Mouse (Mus musculus) midbrain, postnatal 0 days (tissue): Measurements from ENCODE around the gene Pard3b. TPM values are rescaled to one million over a fixed set of nuclear protein-coding genes. Genes with fewer than 3 reads are reported as not detected.

Experiments
- ATAC-seq: fragments of 200-750 bp; cut with Nextera tagmentation; 2 replicates; pipeline ENCODE4 v1.8.0; 2017; ENCODE audit warnings: moderate number of reproducible peaks, mild to moderate bottlenecking, moderate TSS enrichment, moderate library complexity; ENCODE audit not compliant: low FRiP score
- DNase-seq: peaks from one replicate; pipeline ENCODE4 v3.0.0-alpha.2; 2015; ENCODE audit warnings: low spot score
- H3K27ac ChIP-seq: fragments of 300-500 bp; sonication (generic); 2 replicates; pipeline ENCODE4 v1.5.1; 2014; ENCODE audit warnings: low read depth, mild to moderate bottlenecking, low read length, mixed read lengths
- H3K27me3 ChIP-seq: fragments of 300-500 bp; sonication (generic); 2 replicates; pipeline ENCODE4 v1.6.1; 2014; ENCODE audit warnings: low read length, control low read depth, mixed read lengths; ENCODE audit not compliant: insufficient read depth
- H3K36me3 ChIP-seq: fragments of 300-500 bp; sonication (generic); 2 replicates; pipeline ENCODE4 v1.6.1; 2014; ENCODE audit warnings: low read length, control low read depth, mixed read lengths; ENCODE audit not compliant: insufficient read depth
- H3K4me1 ChIP-seq: fragments of 300-500 bp; sonication (generic); 2 replicates; pipeline ENCODE4 v1.6.1; 2014; ENCODE audit warnings: mild to moderate bottlenecking, control low read depth, antibody characterized with exemption, low read length, mixed read lengths; ENCODE audit not compliant: insufficient read depth
- H3K4me2 ChIP-seq: fragments of 300-500 bp; sonication (generic); 2 replicates; pipeline ENCODE4 v1.6.1; 2014; ENCODE audit warnings: low read depth, mild to moderate bottlenecking, low read length, mixed read lengths; ENCODE audit not compliant: poor library complexity, severe bottlenecking
- H3K4me3 ChIP-seq: fragments of 300-500 bp; sonication (generic); 2 replicates; pipeline ENCODE4 v1.5.1; 2014; ENCODE audit warnings: low read depth, mild to moderate bottlenecking, low read length, moderate library complexity
- H3K9ac ChIP-seq: fragments of 300-500 bp; sonication (generic); replicated peaks from 2 replicates; pipeline ENCODE4 v1.6.1; 2014; ENCODE audit warnings: mild to moderate bottlenecking, low read length, moderate library complexity, mixed read lengths; ENCODE audit not compliant: poor library complexity, severe bottlenecking
- H3K9me3 ChIP-seq: fragments of 300-500 bp; sonication (generic); 2 replicates; pipeline ENCODE4 v1.6.1; 2016; ENCODE audit warnings: low read length, control low read depth
- CTCF ChIP-seq: IDR thresholded peaks from 2 replicates; pipeline ENCODE4 v1.5.1; 2016; ENCODE audit warnings: antibody characterized with exemption, mild to moderate bottlenecking
- WGBS: fragments of 180-500 bp; shearing (Covaris S2); extraction: QIAGEN DNeasy Blood & Tissue Kit; methylation state at CpG from one replicate; pipeline ENCODE4 v1.1.7; 2014; 5-methylcytosine and 5-hydroxymethylcytosine counted together
- polyA plus RNA-seq: library from polyadenylated mRNA; unstranded; fragments of >200 nt; fragmentation: Nextera tagmentation; extraction: Ambion mirVana; gene quantifications from 2 replicates; pipeline ENCODE4 v1.2.1, GENCODE M21; 2015
- total RNA-seq: library from RNA; depleted of rRNA; stranded (reverse); fragments of >200 nt; gene quantifications from 2 replicates; pipeline ENCODE4 v1.2.3, GENCODE M21; 2014

The Pard3b gene
- total and polyA plus RNA-seq, 2 experiments from 2014 or later, result 5.3 to 7.0 TPM

- TF ChIP-seq CTCF, result no peak
- no peak overlapping the region for H3K4me3 ChIP-seq
- no peaks in the 10 kb centered on the region for H3K27me3 ChIP-seq
- H3K9ac ChIP-seq, result no peak overlapping the region
- 38% methylated on average over 1 of the region's 1 CpGs for WGBS
- H3K36me3 ChIP-seq, result no peaks in the 10 kb centered on the region
- no peak overlapping the region for H3K27ac ChIP-seq
- DNase-seq (no peak), ATAC-seq (no peak)
- H3K4me1 ChIP-seq, result no peaks in the 10 kb centered on the region
- H3K9me3 ChIP-seq, result no peaks in the 10 kb centered on the region
- no peak overlapping the region for H3K4me2 ChIP-seq
These were observed 552.2 kb downstream of the Pard3b start for GRCm38 (mm10) chr1:62190786-62191185.

GRCm38 (mm10) chr1:62197515-62197914, 558.9 kb downstream of the Pard3b start:
- no peaks in the 10 kb centered on the region for H3K27me3 ChIP-seq
- H3K4me2 ChIP-seq, result no peak overlapping the region
- no peak overlapping the region for H3K9ac ChIP-seq
- H3K27ac ChIP-seq, result no peak overlapping the region
- no peak for ATAC-seq
- TF ChIP-seq CTCF, result no peak
- 66% methylated on average over 8 of the region's 8 CpGs for WGBS
- H3K36me3 ChIP-seq, result no peaks in the 10 kb centered on the region
- H3K4me1 ChIP-seq, result no peaks in the 10 kb centered on the region
- no peak overlapping the region for H3K4me3 ChIP-seq
- H3K9me3 ChIP-seq, result no peaks in the 10 kb centered on the region
- DNase-seq, result no peak

- Histone ChIP-seq H3K4me2 (no peak overlapping the region), H3K27ac (no peak overlapping the region), H3K27me3 (no peaks in the 10 kb centered on the region), H3K4me3 (no peak overlapping the region), H3K36me3 (no peaks in the 10 kb centered on the region), H3K9me3 (no peaks in the 10 kb centered on the region), H3K4me1 (no peaks in the 10 kb centered on the region), H3K9ac (no peak overlapping the region)
- 83% methylated on average over 1 of the region's 1 CpGs for WGBS
- no peak for TF ChIP-seq CTCF
- ATAC-seq (no peak), DNase-seq (no peak)
These were observed 562.3 kb downstream of the Pard3b start for GRCm38 (mm10) chr1:62200919-62201318.

- H3K4me1 ChIP-seq, result no peaks in the 10 kb centered on the region
- H3K36me3 ChIP-seq, result no peaks in the 10 kb centered on the region
- H3K4me3 ChIP-seq, result no peak overlapping the region
- no peak overlapping the region for H3K9ac ChIP-seq
- TF ChIP-seq CTCF, result no peak
- DNase-seq (no peak), ATAC-seq (no peak)
- H3K27ac ChIP-seq, result no peak overlapping the region
- no peaks in the 10 kb centered on the region for H3K9me3 ChIP-seq
- no peak overlapping the region for H3K4me2 ChIP-seq
- 72% methylated on average over 2 of the region's 2 CpGs for WGBS
- H3K27me3 ChIP-seq, result no peaks in the 10 kb centered on the region
These were observed 563.1 kb downstream of the Pard3b start for GRCm38 (mm10) chr1:62201686-62202257.

- Histone ChIP-seq H3K4me1 (no peaks in the 10 kb centered on the region), H3K4me3 (no peak overlapping the region), H3K36me3 (no peaks in the 10 kb centered on the region), H3K27ac (no peak overlapping the region), H3K9me3 (no peaks in the 10 kb centered on the region), H3K27me3 (no peaks in the 10 kb centered on the region), H3K9ac (no peak overlapping the region), H3K4me2 (no peak overlapping the region)
- TF ChIP-seq CTCF, result no peak
- ATAC-seq, result no peak
- no peak for DNase-seq
- WGBS, result 73% methylated on average over 2 of the region's 2 CpGs
These were observed 574.7 kb downstream of the Pard3b start for GRCm38 (mm10) chr1:62213285-62213684.

- 65% methylated on average over 2 of the region's 2 CpGs for WGBS
- no peak; the same call in 1 of the 2 replicates for ATAC-seq
- H3K4me3 ChIP-seq, result no peak overlapping the region
- H3K27ac ChIP-seq, result no peak overlapping the region
- no peaks in the 10 kb centered on the region for H3K36me3 ChIP-seq
- DNase-seq, result peak; percentile 83
- no peaks in the 10 kb centered on the region for H3K9me3 ChIP-seq
- no peak overlapping the region for H3K9ac ChIP-seq
- H3K4me1 ChIP-seq, result no peaks in the 10 kb centered on the region
- no peaks in the 10 kb centered on the region for H3K27me3 ChIP-seq
- no peak overlapping the region for H3K4me2 ChIP-seq
- TF ChIP-seq CTCF, result no peak
These were observed 577.2 kb downstream of the Pard3b start for GRCm38 (mm10) chr1:62215842-62216241.
